Mouse (Mus musculus): ENCODE measurements around the gene Arhgef5.
"Not testable (repeated sequence)": the region's sequence is repeated elsewhere in the genome, so short reads cannot be mapped to it uniquely, and the experiment has no call there.

Arhgef5 gene

DNA sequence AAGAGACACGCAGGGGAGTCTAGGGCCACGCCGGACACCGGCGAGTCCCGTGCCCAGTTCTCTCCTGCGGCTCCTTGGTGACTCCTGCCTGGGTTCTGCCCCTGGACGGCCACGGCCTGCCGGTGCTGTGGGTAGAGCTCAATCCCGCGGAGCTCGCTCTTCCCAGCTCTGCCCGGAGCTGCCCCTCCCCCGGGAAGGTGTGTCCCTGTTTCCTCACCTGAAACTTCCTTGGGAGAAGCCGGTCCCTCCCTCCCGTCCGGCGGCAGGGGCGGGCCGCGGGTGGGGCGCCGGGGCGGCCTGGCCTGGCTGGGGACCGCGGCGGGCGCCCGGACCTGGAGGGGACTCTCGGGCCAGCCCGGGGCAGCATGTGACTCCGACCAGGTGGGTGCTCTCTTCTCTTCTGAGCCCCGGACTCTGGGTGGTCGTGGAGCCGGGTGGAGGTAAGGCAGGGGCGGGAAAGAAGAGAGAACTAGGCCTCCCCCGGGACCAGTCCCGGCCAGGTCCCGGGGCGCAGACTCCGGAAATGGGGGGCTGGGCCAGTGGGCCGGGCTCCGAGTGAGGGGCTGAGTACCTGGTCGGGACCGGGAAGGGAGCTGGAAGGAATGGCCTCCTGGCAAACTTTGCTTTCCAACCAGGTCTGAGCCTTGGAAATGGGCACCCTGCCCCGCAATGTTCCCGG is at the start of gene Arhgef5:
Gene Arhgef5, plus strand, starts transcription at position 220 of the 679 bp plus-strand sequence.
- in situ Hi-C loops (cut with MseI, MboI): no loop called here

DNA sequence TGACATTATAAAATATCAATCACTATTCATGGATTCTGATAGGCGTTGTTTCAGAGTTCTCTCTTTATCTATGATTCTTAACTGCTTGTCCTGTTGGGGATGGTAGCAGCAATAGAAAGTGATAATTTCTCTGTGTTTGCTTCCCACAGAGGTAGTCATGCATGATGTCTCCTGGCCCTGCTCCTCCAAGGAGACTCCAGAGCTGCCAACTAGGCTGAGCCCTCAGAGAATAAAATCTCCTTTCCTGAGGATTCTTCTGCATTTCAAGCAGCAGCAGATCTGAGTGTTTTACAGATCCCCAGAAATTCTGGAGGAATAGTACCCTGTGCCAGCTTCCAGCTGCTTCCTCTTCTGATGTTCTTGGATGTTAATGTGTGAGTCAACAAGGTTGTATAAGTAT is 34.1 kb upstream of the Arhgef5 start, which contains the start of gene Olfr47:
Gene Olfr47, plus strand, starts transcription at position 275 of the 400 bp plus-strand sequence.
- in situ Hi-C loops (cut with MseI, MboI): not testable (repeated sequence)

DNA sequence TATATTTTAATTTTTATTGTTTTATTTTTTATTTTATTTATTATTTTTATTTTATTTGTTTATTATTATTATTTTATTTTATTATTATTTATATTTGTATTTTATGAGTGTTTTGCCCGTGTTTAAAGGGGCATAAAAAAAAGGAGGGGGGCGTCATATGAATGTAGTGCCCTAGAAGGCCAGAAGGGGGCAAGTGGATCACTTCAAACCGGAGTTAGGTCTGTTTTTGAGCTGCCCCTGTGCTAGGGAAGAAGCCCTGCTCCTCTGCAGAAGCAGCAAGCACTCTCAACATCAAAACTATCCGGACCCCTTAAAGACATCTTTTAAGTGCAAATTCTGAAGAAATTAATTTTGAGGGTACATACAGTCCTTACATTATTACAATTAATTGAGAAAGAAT is 23.3 kb upstream of the Arhgef5 start:
- in situ Hi-C loops (cut with MseI, MboI): no loop called here

DNA sequence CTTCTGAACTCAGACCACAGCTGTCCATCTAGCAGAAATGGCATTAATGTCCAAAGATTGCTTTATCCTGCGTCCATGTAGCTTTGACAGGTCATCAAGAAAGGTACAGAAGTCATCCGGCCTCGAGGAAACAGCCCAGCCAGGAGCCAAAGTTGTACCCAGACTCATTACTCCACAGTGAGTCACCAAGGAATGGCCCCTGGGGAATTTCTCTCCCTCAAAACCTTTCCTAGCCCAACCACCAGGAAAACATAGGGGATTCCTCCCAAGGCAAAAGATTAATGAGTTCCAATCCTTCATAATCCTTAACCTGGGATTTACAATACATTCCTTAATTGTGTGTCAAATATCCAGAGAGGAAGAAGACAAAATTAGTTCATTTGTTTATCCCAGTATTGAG is 18.0 kb upstream of the Arhgef5 start:
- in situ Hi-C loops (cut with MseI, MboI): no loop called here

DNA sequence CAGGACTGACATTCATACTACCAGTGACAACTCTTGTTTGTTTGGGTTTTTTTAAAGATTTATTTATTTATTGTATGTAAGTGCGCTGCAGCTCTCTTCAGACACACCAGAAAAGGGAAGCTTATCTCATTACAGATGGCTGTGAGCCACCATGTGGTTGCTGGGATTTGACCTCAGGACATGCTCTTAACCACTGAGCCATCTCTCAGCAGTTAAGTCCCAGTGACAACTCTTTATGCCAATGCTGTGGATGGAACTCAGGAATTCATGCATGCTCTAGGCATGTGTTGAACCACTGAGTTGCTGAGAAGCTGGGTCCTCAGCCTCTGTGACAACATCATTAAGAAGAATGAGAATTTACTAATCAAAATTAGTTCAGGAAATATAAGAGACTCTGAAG is 12.4 kb upstream of the Arhgef5 start:
- in situ Hi-C loops (cut with MseI, MboI): loop anchor here (5.0 kb wide), 1 partner anchor 44 kb away; no protein-coding TSS in a partner anchor

DNA sequence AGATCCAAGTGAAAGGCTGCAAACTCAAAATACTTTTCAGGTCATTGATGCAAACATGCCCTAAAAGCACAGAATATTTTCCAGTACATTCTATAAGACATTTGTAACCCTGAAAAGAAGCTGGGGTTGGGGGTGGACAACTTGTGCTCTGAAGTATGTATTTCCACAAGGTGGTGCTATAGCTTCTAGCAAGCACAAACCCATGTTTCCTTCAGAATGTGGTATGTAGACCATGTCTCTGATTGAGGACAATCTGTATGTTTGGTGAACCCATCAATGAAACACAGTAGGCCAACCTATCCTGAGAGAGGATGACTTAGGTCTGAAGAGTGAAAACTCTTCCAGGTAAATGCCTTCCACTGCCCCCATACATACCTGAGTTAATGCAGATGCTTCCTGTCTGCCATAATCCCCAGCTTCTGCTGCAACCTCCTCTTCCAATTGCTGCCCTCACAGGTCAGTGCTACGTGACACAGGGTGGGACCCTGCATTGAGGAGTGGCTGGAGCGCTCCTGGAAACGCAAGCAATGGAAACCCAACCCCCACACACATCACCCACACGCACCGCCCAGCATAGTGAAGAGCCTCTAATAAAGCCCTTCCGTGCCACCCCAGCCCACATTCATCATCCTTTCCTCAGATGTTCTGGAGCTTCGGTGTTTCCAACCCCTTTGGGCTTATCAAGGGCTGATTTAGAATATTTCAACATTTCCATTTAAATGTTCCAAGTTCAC is 11.0 kb upstream of the Arhgef5 start:
- in situ Hi-C loops (cut with MseI, MboI): loop anchor here (5.0 kb wide), 1 partner anchor 43 kb away; no protein-coding TSS in a partner anchor

DNA sequence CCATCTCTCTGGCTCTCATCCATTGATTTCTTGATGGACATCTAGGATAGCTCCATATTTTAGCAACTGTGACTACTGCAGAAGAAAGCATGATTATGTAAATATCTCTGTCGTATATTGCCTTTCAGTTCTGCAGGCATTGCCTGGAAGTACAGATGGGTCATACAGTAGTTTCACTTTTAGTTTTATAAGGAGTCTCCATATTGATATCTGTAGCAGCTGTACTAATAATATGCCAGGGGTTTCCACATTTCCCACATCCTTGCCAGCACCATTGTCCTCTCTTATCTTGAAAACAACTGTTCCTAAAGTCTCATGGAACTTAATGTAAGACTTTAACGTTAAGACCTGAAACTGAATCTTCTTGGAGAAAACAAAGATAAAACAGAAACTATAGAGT is 4.6 kb upstream of the Arhgef5 start:
- in situ Hi-C loops (cut with MseI, MboI): no loop called here

DNA sequence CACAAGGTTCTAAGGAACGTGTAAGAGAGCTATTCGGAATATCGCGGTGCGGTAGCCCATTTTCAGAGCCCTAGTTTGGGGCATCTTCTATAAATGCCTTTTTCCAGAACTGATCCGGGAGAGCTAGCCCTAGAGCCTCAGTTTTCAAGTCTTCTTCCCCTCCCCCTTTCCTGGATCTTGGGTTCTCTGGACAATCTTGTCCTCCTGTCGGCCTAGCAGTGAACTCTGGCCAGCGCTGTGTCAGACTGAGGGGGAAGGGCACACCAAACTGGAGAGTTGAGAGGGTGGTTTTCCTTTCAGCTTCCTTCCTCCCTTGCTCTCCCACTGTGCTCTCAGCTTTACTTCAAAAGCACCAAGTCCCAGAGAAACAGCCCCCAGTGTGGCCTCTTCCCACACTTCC is 974 bp downstream of the Arhgef5 start:
- in situ Hi-C loops (cut with MseI, MboI): no loop called here

DNA sequence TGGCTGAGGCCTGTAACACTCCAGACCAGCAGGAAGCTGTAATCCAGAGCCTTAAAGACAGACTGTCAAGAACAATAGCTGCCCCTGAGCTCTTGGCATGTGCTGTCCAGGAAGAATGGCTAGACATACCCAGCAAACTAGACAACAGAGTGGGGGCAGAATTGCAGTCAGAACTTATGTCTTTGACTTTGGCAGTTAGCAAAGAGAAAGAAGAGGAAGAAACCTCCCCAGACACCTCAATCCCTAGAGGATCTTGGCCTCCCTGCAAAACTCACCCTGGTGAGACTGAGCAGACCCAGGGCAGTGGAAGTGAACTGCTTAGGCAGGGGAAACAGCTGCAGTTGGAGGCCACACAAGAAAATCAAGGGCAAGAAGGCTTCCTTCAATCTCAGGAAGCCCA is 7.2 kb downstream of the Arhgef5 start:
- in situ Hi-C loops (cut with MseI, MboI): no loop called here

DNA sequence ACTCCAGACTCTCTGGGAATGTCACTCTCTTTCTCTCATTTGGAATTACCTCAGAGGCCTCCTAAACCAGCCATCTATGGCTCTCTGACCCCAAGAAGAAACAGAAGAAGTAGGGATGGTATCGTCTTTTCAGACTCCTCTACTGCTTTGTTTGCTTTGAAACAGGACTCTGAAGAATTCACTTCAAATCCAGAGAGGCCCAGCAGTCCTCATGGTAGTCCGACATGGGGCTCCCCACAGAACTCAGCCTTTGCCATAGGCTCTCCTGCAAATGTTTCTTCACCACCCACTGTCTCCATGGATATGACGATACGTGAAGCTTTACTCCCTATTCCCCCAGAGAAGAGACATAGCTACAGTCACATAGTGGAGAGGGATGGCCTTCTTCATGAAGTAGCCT is 8.7 kb downstream of the Arhgef5 start:
- in situ Hi-C loops (cut with MseI, MboI): no loop called here

DNA sequence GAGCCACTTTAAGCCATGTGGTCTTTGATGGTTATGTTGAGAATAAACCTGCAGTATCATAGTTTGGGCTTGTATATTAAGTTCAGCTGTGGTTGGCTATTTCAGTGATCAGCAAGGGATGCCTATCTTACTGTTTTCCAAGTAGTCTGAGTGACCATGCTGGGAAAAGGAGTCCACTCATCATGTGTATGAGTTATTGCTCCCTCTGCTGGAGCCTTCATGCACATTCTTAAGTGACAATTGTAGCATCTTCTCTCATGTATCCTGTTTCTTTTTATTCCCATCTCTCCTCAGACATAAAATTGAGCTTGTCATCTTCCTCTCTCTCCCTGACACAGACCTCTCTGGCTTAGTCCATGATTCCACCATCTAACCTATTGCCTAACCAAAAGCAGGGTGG is 12.9 kb downstream of the Arhgef5 start:
- in situ Hi-C loops (cut with MseI, MboI): no loop called here

DNA sequence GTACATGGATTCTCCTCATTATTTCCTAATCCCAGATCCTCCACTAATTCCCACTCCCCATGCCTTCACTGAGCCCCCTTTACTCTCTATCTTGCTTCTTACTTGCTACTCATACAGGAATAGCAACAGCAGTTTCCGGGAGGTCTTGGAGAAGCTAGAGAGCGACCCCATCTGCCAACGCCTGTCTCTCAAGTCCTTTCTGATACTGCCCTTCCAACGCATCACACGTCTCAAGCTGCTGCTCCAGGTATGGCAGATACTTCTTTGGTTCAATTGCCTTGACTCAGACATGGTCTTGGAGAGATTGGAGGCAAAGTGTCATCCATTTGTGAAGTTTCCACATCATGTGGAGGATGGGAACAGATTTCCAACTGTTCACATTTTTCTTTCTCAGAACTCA is 15.1 kb downstream of the Arhgef5 start:
- in situ Hi-C loops (cut with MseI, MboI): no loop called here

DNA sequence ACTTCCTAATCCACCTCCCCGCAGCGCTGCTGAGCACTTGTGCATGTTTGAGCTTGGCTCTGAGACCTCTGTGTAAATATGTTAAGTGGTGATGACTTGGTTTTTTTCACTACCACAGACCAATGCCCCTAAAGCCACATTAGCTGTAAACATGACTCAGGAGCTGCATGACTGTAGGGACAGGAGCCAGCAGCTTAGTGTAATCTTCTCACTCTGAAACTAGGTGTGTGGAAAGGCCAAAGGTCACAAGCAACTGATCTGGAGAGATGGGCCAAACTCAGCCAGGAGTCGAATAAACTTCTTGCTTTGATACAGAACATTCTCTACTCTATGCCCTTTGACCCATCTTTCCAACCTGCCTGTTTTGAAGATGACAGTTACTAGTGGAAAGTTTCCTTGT is 26.7 kb downstream of the Arhgef5 start:
- in situ Hi-C loops (cut with MseI, MboI): no loop called here

DNA sequence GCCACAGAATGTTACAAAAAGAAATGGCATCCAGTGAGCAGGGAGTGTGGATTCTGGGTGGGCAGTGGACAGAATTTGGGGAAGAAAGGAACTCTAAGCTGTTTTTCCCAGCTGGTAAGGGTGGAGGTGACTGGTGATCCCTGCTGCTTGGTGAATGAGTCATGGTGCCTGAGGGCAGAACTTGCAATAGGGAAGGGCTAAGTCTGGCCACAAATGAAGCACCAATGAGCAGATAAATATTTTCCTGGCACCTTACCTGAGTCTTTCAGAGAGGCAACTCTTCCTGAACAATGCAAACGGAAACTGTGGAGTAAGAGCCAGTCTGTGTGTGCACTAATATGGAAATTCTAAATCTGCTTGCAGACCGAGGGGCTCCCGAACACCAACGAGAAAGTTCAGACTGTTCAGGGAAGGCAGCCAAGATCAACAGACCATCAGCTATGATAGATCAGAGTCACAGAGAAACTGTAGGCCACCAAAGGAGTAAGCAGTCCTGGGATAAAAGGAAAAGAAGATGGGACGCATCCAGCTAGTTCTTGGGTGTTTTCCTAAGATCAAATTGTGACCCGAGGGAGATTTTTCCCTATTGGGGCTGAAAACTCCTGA is 27.2 kb downstream of the Arhgef5 start:
- in situ Hi-C loops (cut with MseI, MboI): no loop called here

DNA sequence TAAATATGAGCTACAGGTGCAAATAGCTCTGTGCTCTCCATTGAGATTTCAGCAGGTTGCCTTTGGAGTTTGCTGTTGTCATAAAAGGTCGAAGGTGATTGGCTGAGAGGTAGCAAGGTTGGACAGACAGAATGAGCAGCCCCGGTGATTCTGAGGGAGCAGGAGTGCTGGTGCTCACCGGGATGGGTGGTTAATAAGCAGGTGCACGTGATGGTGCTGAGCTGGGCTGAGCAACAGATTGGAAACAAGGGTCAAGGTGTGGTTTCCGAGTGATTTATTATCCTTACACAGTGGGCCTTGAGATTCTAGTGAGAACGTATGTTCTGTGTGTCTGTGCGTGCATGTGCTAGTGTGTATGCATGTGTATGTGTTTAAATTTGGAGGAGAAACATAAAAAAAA is 27.8 kb downstream of the Arhgef5 start:
- in situ Hi-C loops (cut with MseI, MboI): no loop called here

DNA sequence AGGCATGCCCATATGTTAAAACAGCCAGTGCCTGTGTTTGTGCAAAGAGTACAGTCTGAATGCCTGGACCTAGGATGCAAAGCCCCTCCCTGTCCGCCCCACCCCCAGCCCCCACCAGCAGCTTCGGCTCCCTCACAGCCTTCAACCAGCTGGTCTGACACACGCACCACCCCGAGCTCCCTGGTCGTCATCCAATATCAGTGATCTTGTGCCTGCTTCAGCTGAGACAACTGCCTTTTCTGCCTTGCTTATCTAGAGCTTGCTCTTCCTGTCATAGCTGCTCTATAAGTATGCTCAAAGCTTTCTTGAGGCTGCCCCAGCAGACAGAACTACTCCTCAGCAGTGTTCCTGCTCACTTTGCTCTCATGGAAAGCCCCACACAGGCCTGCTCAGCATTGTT is 30.5 kb downstream of the Arhgef5 start:
- in situ Hi-C loops (cut with MseI, MboI): loop anchor here (5.0 kb wide), 1 partner anchor 44 kb away; no protein-coding TSS in a partner anchor

DNA sequence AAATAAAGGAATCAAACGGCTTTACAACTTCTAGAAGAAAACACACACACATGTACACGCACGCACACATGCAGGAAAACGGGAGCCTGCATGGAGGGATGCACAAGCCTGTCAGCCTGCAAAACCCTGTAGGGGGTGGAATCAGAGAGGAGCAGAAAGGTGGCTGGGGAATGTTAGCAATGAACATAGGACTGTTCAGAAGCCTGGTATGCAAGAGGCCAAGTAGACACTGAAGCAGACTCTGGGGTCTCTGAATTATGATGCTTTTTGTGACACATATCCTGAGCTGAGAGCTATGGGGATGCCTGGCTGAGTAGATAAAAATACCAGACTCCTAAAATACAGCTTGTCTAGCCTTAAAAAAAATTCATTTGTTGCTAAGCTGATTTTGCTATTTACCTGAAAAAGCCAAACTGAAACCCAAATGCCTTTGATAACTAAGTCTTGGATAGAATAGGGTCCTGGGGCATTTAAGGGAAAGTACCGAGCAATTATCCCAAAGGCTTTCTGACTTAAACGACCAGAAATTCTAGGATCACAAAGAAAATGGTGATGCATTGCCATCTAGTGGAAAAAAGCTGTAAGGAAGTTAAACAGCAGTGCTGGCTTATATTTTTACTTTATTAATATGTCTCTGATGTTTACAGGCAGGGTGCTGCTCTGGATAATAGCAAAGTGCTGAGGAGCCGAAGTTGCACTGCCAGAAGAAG is 31.6 kb downstream of the Arhgef5 start:
- in situ Hi-C loops (cut with MseI, MboI): loop anchor here (5.0 kb wide), 1 partner anchor 45 kb away; no protein-coding TSS in a partner anchor

DNA sequence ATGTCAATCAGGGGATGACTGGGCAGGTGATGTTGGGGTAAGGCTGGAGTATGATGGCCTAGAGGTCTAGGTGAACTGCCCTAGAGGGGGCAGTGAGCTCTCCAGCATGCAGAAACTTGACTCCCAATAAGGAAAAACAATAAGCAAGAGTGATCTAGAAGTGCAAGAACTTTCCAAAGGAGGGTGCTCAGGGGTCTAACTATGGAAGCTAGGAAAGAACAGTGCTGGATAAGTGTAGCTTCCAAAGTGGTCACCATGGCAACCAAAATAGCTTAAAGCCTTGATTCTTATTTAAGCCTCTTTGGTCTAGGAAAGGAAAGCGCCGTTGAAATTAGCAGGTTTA is 32.1 kb downstream of the Arhgef5 start:
- in situ Hi-C loops (cut with MseI, MboI): loop anchor here (5.0 kb wide), 1 partner anchor 45 kb away; no protein-coding TSS in a partner anchor

DNA sequence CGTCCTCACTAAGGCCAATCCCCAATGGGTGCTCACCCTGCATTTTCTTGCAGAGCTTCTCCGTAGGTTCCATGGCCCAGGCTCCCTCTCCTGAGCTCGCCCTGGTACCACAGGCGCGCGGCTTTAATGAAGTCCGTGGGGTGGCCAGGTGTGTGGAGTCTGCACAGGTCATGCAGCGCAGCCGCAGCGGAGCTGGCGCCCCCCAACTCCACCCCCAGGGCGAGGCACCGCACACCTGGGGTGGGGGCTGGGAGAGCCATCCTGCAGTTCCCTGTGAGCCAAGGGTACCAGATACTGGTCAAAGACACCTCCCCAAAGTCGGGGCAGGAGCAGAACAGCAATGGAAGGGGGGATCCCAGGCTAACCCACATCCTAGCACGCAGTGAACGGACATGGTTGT is 44.1 kb downstream of the Arhgef5 start, which contains the start of gene Nobox:
Gene Nobox, minus strand, starts transcription at position 101 of the 400 bp plus-strand sequence.
- in situ Hi-C loops (cut with MseI, MboI): no loop called here

DNA sequence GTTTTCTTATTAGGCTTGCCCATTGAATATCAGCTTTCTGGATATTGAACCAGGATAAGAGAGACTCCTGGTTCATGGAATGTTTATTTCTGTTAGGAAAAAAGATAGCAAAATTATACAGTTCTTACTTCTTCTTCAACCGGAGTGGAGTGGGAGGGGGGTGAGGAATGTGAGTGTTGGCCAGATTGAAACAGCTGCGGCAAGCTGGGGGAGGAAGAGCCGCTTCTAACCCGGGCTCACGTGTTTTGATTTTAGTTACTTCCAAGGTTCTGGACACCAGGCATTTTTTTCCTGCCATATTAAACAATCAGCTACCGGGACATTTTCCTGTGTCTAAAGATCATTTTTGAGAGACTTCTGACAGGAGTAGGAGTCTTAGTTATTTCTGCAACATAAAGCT is 44.7 kb downstream of the Arhgef5 start:
- in situ Hi-C loops (cut with MseI, MboI): no loop called here

DNA sequence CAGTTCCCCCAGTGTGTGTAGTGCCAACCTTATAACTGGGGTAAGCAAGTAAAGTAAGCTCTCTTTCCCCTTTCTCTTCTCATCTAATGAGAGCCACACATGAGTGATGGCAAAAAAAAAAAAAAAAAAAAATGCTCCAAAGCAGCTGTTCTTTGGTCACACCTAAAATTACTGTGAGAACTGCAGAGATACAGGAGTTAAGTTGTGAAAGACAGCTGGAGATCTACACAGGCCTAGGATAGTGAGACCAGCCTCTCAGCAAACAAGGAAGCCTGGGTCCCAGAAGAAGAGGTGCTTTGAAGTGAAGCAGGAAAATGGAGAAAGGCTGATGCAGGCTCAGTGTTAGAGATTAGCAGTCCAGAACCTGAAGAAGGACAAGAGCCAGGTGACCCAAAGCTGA is 47.2 kb downstream of the Arhgef5 start:
- in situ Hi-C loops (cut with MseI, MboI): no loop called here

Data from mouse trophoblast stem cell (cell line).